Mouse (Mus musculus) myocyte (in vitro differentiated cells): Measurements from ENCODE around the gene Pitpnb.

Experiments used
- E2F4 ChIP-seq: IDR thresholded peaks from one replicate; pipeline ENCODE4 v1.6.1; 2011; ENCODE audit warnings: mild to moderate bottlenecking, control low read depth, moderate library complexity; ENCODE audit not compliant: insufficient read depth
- MAX ChIP-seq: IDR thresholded peaks from one replicate; pipeline ENCODE4 v1.6.1; 2011; ENCODE audit warnings: low read depth, mild to moderate bottlenecking, control low read depth
- POLR2A ChIP-seq: IDR thresholded peaks from one replicate; pipeline ENCODE4 v1.6.1; 2011; ENCODE audit warnings: low read depth, mild to moderate bottlenecking, control low read depth, moderate library complexity; ENCODE audit not compliant: insufficient read length
- POLR2AphosphoS2 ChIP-seq: IDR thresholded peaks from one replicate; pipeline ENCODE4 v1.6.1; 2011; ENCODE audit warnings: low read depth, control low read depth; ENCODE audit not compliant: insufficient read length
- TCF12 ChIP-seq: IDR thresholded peaks from one replicate; pipeline ENCODE4 v1.6.1; 2011; ENCODE audit warnings: mild to moderate bottlenecking, control low read depth; ENCODE audit not compliant: poor library complexity, insufficient read depth, severe bottlenecking
- USF1 ChIP-seq: IDR thresholded peaks from one replicate; pipeline ENCODE4 v1.6.1; 2011; ENCODE audit warnings: low read depth, mild to moderate bottlenecking, control low read depth, moderate library complexity

- TF ChIP-seq TCF12 (no peak), USF1 (no peak), MAX (no peak), POLR2A (no peak), POLR2AphosphoS2 (no peak), E2F4 (no peak)
Measured at GRCm38 (mm10) chr5:111423011-111423410, 92.4 kb downstream of the Pitpnb start.
